Mouse (Mus musculus) left cerebral cortex, adult 2 months (tissue): ENCODE measurements around the gene Zdhhc9. TPM values are rescaled to one million over a fixed set of nuclear protein-coding genes. Genes with fewer than 3 reads are reported as not detected.

Experiments used
- DNase-seq, 2 experiments: peaks; one replicate each; pipeline ENCODE4 v3.0.0; 2021 to 2022; ENCODE audit warnings: low spot score in 2 of 2, mixed read lengths in 1 of 2; ENCODE audit errors: extremely low spot score in 1 of 2
- H3K27ac ChIP-seq: fragments of 200-600 bp; 2 replicates; pipeline ENCODE4 v1.8.1; 2022
- H3K4me3 ChIP-seq: fragments of 200-600 bp; 2 replicates; pipeline ENCODE4 v1.8.1; 2022
- CTCF ChIP-seq: fragments of 200-600 bp; IDR thresholded peaks from 2 replicates; pipeline ENCODE4 v1.8.1; 2022; ENCODE audit warnings: antibody characterized with exemption, mild to moderate bottlenecking, moderate library complexity
- intact Hi-C: fragments of 180-260 bp; cut with DNase I; formaldehyde crosslinking; loops from one replicate; pipeline ENCODE4 v1.15.1; 2025
- total RNA-seq, 2 experiments: library from RNA; stranded (reverse); gene quantifications; 2 replicates each; pipeline ENCODE4 v1.2.3; 2021

Zdhhc9 gene
- total RNA-seq, 2 experiments from 2014 or later, result 44.9 to 46.5 TPM

GRCm38 (mm10) chrX:48203763-48204162 is 4.9 kb downstream of the Zdhhc9 start:
- DNase-seq, result no peak
- intact Hi-C loops, result loop anchor here (10.0 kb wide), 1 partner anchor 141 kb away; the partner anchor contains the start of gene Bcorl1
- no peak overlapping the region for H3K27ac ChIP-seq
- no peak overlapping the region for H3K4me3 ChIP-seq
- TF ChIP-seq CTCF, result no peak

- no peak for DNase-seq
- no peak for TF ChIP-seq CTCF
- intact Hi-C loops, result loop anchor here (10.0 kb wide), 1 partner anchor 142 kb away; the partner anchor contains the start of gene Bcorl1
- Histone ChIP-seq H3K27ac (no peak overlapping the region), H3K4me3 (no peak overlapping the region)
These were observed 5.7 kb downstream of the Zdhhc9 start for GRCm38 (mm10) chrX:48202995-48203394.

- intact Hi-C loops, result loop anchor here (10.0 kb wide), 1 partner anchor 142 kb away; the partner anchor contains the start of gene Bcorl1
- no peak for TF ChIP-seq CTCF
- no peak overlapping the region; the same call in 1 of the 2 replicates for H3K27ac ChIP-seq
- no peak for DNase-seq
- no peak overlapping the region for H3K4me3 ChIP-seq
These were observed 6.2 kb downstream of the Zdhhc9 start for GRCm38 (mm10) chrX:48202436-48202835.

- H3K27ac ChIP-seq, result no peak overlapping the region; the same call in 1 of the 2 replicates
- TF ChIP-seq CTCF, result no peak
- no peak for DNase-seq
- intact Hi-C loops, result loop anchor here (10.0 kb wide), 1 partner anchor 143 kb away; the partner anchor contains the start of gene Bcorl1
- H3K4me3 ChIP-seq, result no peak overlapping the region
These were observed 6.7 kb downstream of the Zdhhc9 start for GRCm38 (mm10) chrX:48201973-48202372.

GRCm38 (mm10) chrX:48200699-48201098 is 8.0 kb downstream of the Zdhhc9 start:
- intact Hi-C loops, result loop anchor here (10.0 kb wide), 1 partner anchor 144 kb away; the partner anchor contains the start of gene Bcorl1
- Histone ChIP-seq H3K27ac (no peak overlapping the region), H3K4me3 (no peak overlapping the region)
- no peak for DNase-seq
- TF ChIP-seq CTCF, result no peak

GRCm38 (mm10) chrX:48199026-48199425 is 9.7 kb downstream of the Zdhhc9 start:
- no peak for TF ChIP-seq CTCF
- intact Hi-C loops, result no loop called here
- DNase-seq, result no peak
- Histone ChIP-seq H3K27ac (no peak overlapping the region), H3K4me3 (no peak overlapping the region)

GRCm38 (mm10) chrX:48197856-48198255 is 10.8 kb downstream of the Zdhhc9 start:
- TF ChIP-seq CTCF, result no peak
- Histone ChIP-seq H3K4me3 (no peak overlapping the region), H3K27ac (no peak overlapping the region; the same call in 1 of the 2 replicates)
- intact Hi-C loops, result no loop called here
- no peak for DNase-seq

- TF ChIP-seq CTCF, result no peak
- intact Hi-C loops, result no loop called here
- no peak overlapping the region for H3K4me3 ChIP-seq
- H3K27ac ChIP-seq, result no peak overlapping the region
- DNase-seq, result no peak
These were observed 15.2 kb downstream of the Zdhhc9 start for GRCm38 (mm10) chrX:48193235-48194152.

GRCm38 (mm10) chrX:48191261-48191660 is 17.4 kb downstream of the Zdhhc9 start:
- intact Hi-C loops, result no loop called here
- TF ChIP-seq CTCF, result no peak
- DNase-seq, result no peak
- H3K4me3 ChIP-seq, result no peak overlapping the region
- H3K27ac ChIP-seq, result no peak overlapping the region

GRCm38 (mm10) chrX:48184703-48185102 is 24.0 kb downstream of the Zdhhc9 start:
- TF ChIP-seq CTCF, result no peak
- no peak overlapping the region for H3K4me3 ChIP-seq
- intact Hi-C loops, result no loop called here
- DNase-seq, result no peak
- no peak overlapping the region for H3K27ac ChIP-seq

GRCm38 (mm10) chrX:48181844-48182243 is 26.8 kb downstream of the Zdhhc9 start:
- no peak overlapping the region for H3K27ac ChIP-seq
- no peak for DNase-seq
- no peak for TF ChIP-seq CTCF
- H3K4me3 ChIP-seq, result no peak overlapping the region
- intact Hi-C loops, result no loop called here

GRCm38 (mm10) chrX:48170368-48170767 is 38.3 kb downstream of the Zdhhc9 start:
- H3K27ac ChIP-seq, result no peak overlapping the region
- no peak overlapping the region for H3K4me3 ChIP-seq
- no peak for DNase-seq
- intact Hi-C loops, result no loop called here
- TF ChIP-seq CTCF, result no peak
